Mouse (Mus musculus) CH12.LX (cell line): ENCODE measurements at regions not wholly inside any gene's neighbourhood (a gene's known extent, or its start where the extent isn't known, plus 50 kb on each side); places are given as distances from the start of the nearest gene placed in this dataset.

Experiments
- DNase-seq: peaks from one replicate; pipeline ENCODE4 v3.0.0-alpha.2; 2013; ENCODE audit errors: extremely low read depth
- H3K27ac ChIP-seq: 2 replicates; pipeline ENCODE4 v1.5.1; 2012; ENCODE audit warnings: low read depth, mild to moderate bottlenecking, control low read depth, moderate library complexity; ENCODE audit not compliant: insufficient read depth
- H3K27me3 ChIP-seq: replicated peaks from 2 replicates; pipeline ENCODE3; 2012; ENCODE audit warnings: inconsistent platforms
- H3K36me3 ChIP-seq, 2 experiments: replicated peaks in 1 of 2; 2 replicates each; pipeline versions ENCODE3 to v1.6.1; 2012; ENCODE audit warnings: inconsistent platforms in 1 of 2, low read length in 1 of 2, mild to moderate bottlenecking in 1 of 2, mixed read lengths in 1 of 2, moderate library complexity in 1 of 2; ENCODE audit not compliant: control insufficient read depth in 1 of 2, insufficient read depth in 1 of 2
- H3K4me1 ChIP-seq, 2 experiments: 2 replicates each; pipeline ENCODE4 v1.6.1; 2012; ENCODE audit warnings: inconsistent platforms in 1 of 2, moderate library complexity in 1 of 2; ENCODE audit not compliant: insufficient read depth in 2 of 2, control insufficient read depth in 1 of 2
- H3K4me2 ChIP-seq: 2 replicates; pipeline ENCODE4 v1.6.1; 2012; ENCODE audit warnings: low read depth, mild to moderate bottlenecking, control low read depth; ENCODE audit not compliant: poor library complexity, insufficient read depth, severe bottlenecking
- H3K4me3 ChIP-seq, 3 experiments: fragments of 150-350 bp in 1 of 3; sonication (generic) in 1 of 3; replicated peaks in 1 of 3; 2 replicates each; pipeline versions ENCODE3 to v1.5.1; 2011 to 2012; ENCODE audit warnings: low read depth in 2 of 3, low read length in 2 of 3, mild to moderate bottlenecking in 2 of 3, moderate library complexity in 2 of 3, control low read depth in 1 of 3, improper control_type of control experiment in 1 of 3, inconsistent platforms in 1 of 3, mixed read lengths in 1 of 3; ENCODE audit not compliant: poor library complexity in 1 of 3
- H3K79me2 ChIP-seq: replicated peaks from 2 replicates; pipeline ENCODE4 v1.6.1; 2012; ENCODE audit warnings: mild to moderate bottlenecking, moderate library complexity; ENCODE audit not compliant: control insufficient read depth, poor library complexity, insufficient read depth, severe bottlenecking; ENCODE audit errors: extremely low read depth
- H3K9ac ChIP-seq: 2 replicates; pipeline ENCODE4 v1.6.1; 2012; ENCODE audit warnings: low read depth, mild to moderate bottlenecking, control low read depth, moderate library complexity; ENCODE audit not compliant: insufficient read depth
- H3K9me3 ChIP-seq: replicated peaks from 2 replicates; pipeline ENCODE3; 2012; ENCODE audit warnings: low read length, inconsistent platforms, mixed read lengths
- BHLHE40 ChIP-seq: IDR thresholded peaks from 2 replicates; pipeline ENCODE4 v1.6.1; 2011; ENCODE audit warnings: mild to moderate bottlenecking, low read depth, low read length, improper control_type of control experiment
- CHD1 ChIP-seq: IDR thresholded peaks from 2 replicates; pipeline ENCODE4 v1.6.1; 2012; ENCODE audit warnings: low read depth, low read length, improper control_type of control experiment, inconsistent platforms
- CHD2 ChIP-seq: IDR thresholded peaks from 2 replicates; pipeline ENCODE4 v1.6.1; 2011; ENCODE audit warnings: low read length, improper control_type of control experiment
- CTCF ChIP-seq, 2 experiments: IDR thresholded peaks in 1 of 2; conservative IDR thresholded peaks in 1 of 2; 2 replicates each; pipeline ENCODE4 v1.5.1; 2011 to 2012; ENCODE audit warnings: low read depth in 2 of 2, low read length in 2 of 2, improper control_type of control experiment in 1 of 2, inconsistent platforms in 1 of 2, mild to moderate bottlenecking in 1 of 2, moderate library complexity in 1 of 2
- E2F4 ChIP-seq: IDR thresholded peaks from 2 replicates; pipeline ENCODE4 v1.6.1; 2011; ENCODE audit warnings: low read depth, low read length, improper control_type of control experiment; ENCODE audit not compliant: insufficient replicate concordance
- ETS1 ChIP-seq: conservative IDR thresholded peaks from 2 replicates; pipeline ENCODE4 v1.6.1; 2012; ENCODE audit warnings: low read depth, mild to moderate bottlenecking, inconsistent platforms, low read length, improper control_type of control experiment, moderate library complexity
- GABPA ChIP-seq: IDR thresholded peaks from 2 replicates; pipeline ENCODE4 v1.6.1; 2012; ENCODE audit warnings: low read depth, low read length, improper control_type of control experiment, inconsistent platforms; ENCODE audit not compliant: insufficient replicate concordance
- JUN ChIP-seq: IDR thresholded peaks from 2 replicates; pipeline ENCODE4 v1.6.1; 2011; ENCODE audit warnings: low read depth, mild to moderate bottlenecking, low read length, improper control_type of control experiment, moderate library complexity; ENCODE audit not compliant: insufficient read depth
- JUND ChIP-seq: conservative IDR thresholded peaks from 2 replicates; pipeline ENCODE4 v1.6.1; 2011; ENCODE audit warnings: low read depth, low read length, improper control_type of control experiment
- KAT2A ChIP-seq: IDR thresholded peaks from 2 replicates; pipeline ENCODE4 v1.6.1; 2012; ENCODE audit warnings: low read length, improper control_type of control experiment, inconsistent platforms; ENCODE audit not compliant: insufficient replicate concordance
- MAX ChIP-seq: IDR thresholded peaks from 2 replicates; pipeline ENCODE4 v1.6.1; 2011; ENCODE audit warnings: low read length, improper control_type of control experiment
- MAZ ChIP-seq: IDR thresholded peaks from 2 replicates; pipeline ENCODE4 v1.6.1; 2012; ENCODE audit warnings: low read depth, mild to moderate bottlenecking, inconsistent platforms, low read length, improper control_type of control experiment, moderate library complexity
- MEF2A ChIP-seq: IDR thresholded peaks from 2 replicates; pipeline ENCODE4 v1.6.1; 2014; ENCODE audit warnings: low read depth, mild to moderate bottlenecking, inconsistent platforms, low read length, improper control_type of control experiment, borderline replicate concordance
- MYC ChIP-seq: IDR thresholded peaks from 2 replicates; pipeline ENCODE4 v1.6.1; 2011; ENCODE audit warnings: low read depth, mild to moderate bottlenecking, improper control_type of control experiment, low read length
- RCOR1 ChIP-seq: conservative IDR thresholded peaks from 2 replicates; pipeline ENCODE4 v1.6.1; 2012; ENCODE audit warnings: low read depth, mild to moderate bottlenecking, inconsistent platforms, low read length, improper control_type of control experiment
- TBP ChIP-seq: conservative IDR thresholded peaks from 2 replicates; pipeline ENCODE4 v1.6.1; 2011; ENCODE audit warnings: low read depth, low read length, improper control_type of control experiment
- TCF12 ChIP-seq: IDR thresholded peaks from 2 replicates; pipeline ENCODE4 v1.6.1; 2014; ENCODE audit warnings: low read depth, mild to moderate bottlenecking, inconsistent platforms, low read length, improper control_type of control experiment
- USF1 ChIP-seq: IDR thresholded peaks from 2 replicates; pipeline ENCODE4 v1.6.1; 2014; ENCODE audit warnings: low read depth, mild to moderate bottlenecking, inconsistent platforms, low read length, improper control_type of control experiment
- ZC3H11A ChIP-seq: IDR thresholded peaks from 2 replicates; pipeline ENCODE4 v1.6.1; 2012; ENCODE audit warnings: low read depth, mild to moderate bottlenecking, inconsistent platforms, low read length, improper control_type of control experiment
- ZKSCAN1 ChIP-seq: IDR thresholded peaks from 2 replicates; pipeline ENCODE4 v1.6.1; 2012; ENCODE audit warnings: low read depth, inconsistent platforms, low read length, improper control_type of control experiment, borderline replicate concordance
- dilution Hi-C: fragments of 300-500 bp; cut with MboI; formaldehyde crosslinking; loops from 2 replicates; pipeline ENCODE4 v1.14.3; 2020; ENCODE audit warnings: low sequenced_read_pairs; ENCODE audit not compliant: extremely low pct_unique_long_range_greater_than_20kb, extremely low pct_ligation_motif_present
- in situ Hi-C: fragments of 300-500 bp; cut with MboI; formaldehyde crosslinking; loops from 3 replicates; pipeline ENCODE4 v1.14.3; 2019; ENCODE audit warnings: low sequenced_read_pairs, low pct_ligation_motif_present, low pct_unique_long_range_greater_than_20kb, mixed read lengths

DNA sequence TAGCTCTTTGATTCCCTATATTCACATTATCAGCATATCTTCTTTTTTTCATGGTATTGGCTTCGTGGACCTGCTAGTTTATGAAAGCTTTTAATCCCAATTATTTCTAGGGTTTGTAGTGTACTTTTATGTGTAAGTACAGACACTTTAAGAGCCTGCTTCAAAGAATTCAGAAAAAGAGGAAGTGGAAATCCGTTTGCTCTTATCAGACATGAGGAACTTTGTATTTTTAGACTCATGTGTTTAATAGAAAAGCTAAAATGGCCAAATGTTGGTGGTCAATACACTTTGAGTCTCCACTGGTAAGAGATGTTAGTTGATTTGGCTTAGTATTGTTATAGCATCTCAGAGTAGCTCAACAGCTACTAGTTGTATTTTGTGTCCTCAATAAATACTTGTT, 135.7 kb upstream of the Gm11096 start:
- dilution Hi-C loops, result no loop called here
- no peak overlapping the region for H3K9ac ChIP-seq
- H3K4me2 ChIP-seq, result no peak overlapping the region
- no peaks in the 10 kb centered on the region for H3K4me1 ChIP-seq
- DNase-seq, result no peak
- H3K27me3 ChIP-seq, result no peaks in the 10 kb centered on the region
- peaks cover 41% of the 10 kb centered on the region for H3K9me3 ChIP-seq
- in situ Hi-C loops, result no loop called here
- H3K79me2 ChIP-seq, result no peaks in the 10 kb centered on the region
- H3K4me3 ChIP-seq, result no peak overlapping the region
- TF ChIP-seq JUN (no peak), CTCF (conservative IDR thresholded peaks at IDR 0.05 in 1 of 2, IDR thresholded peaks at IDR 0.05 in 1 of 2; ENCODE audit: low read depth in 2 of 2, low read length in 2 of 2) (no peak), USF1 (no peak), RCOR1 (no peak), ETS1 (no peak), JUND (no peak), CHD1 (no peak)
- H3K36me3 ChIP-seq, result no peaks in the 10 kb centered on the region
- no peak overlapping the region for H3K27ac ChIP-seq

DNA sequence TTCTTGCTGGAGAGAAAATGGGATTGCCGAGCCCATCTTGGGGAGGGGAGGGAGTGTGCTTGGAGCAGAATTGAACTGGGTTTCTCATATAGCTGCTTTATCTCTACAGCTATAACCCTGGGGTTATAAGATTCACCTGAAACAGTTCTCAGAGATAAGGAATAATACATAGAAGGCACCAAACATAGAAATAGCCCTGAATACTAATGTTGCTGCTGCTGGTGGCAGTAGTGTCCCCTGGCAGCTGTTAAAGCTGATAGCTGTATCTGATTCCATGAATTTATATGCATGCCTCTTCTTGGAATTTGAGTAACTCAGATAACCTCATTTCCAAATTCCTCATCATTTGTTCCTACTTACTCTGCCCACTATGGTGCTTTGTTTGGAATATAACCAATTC, 137.0 kb upstream of the Gm11096 start:
- Histone ChIP-seq H3K4me1 (no peaks in the 10 kb centered on the region), H3K27ac (no peak overlapping the region), H3K4me3 (no peak overlapping the region), H3K9ac (no peak overlapping the region), H3K27me3 (no peaks in the 10 kb centered on the region), H3K36me3 (no peaks in the 10 kb centered on the region), H3K4me2 (no peak overlapping the region), H3K79me2 (no peaks in the 10 kb centered on the region), H3K9me3 (peaks cover 42% of the 10 kb centered on the region)
- in situ Hi-C loops (no loop called here), dilution Hi-C loops (no loop called here)
- TF ChIP-seq CHD1 (no peak), E2F4 (no peak), BHLHE40 (no peak), MEF2A (no peak), JUND (no peak), ZKSCAN1 (no peak), GABPA (no peak), TCF12 (no peak), ZC3H11A (no peak), MAX (no peak), ETS1 (no peak), MAZ (no peak), TBP (no peak), KAT2A (no peak), MYC (no peak), CHD2 (no peak)
- no peak for DNase-seq
